Mouse (Mus musculus) left cerebral cortex, postnatal 25 days (tissue): Measurements from ENCODE around the gene Zbtb16. TPM values are rescaled to one million over a fixed set of nuclear protein-coding genes. Genes with fewer than 3 reads are reported as not detected.

Experiments
- DNase-seq, 2 experiments: peaks; one replicate each; pipeline ENCODE4 v3.0.0; 2022; ENCODE audit warnings: low spot score in 2 of 2, mixed read lengths in 1 of 2
- intact Hi-C: fragments of 180-260 bp; cut with DNase I; formaldehyde crosslinking; loops from one replicate; pipeline ENCODE4 v1.15.1; 2025
- total RNA-seq, 2 experiments: library from RNA; stranded (reverse); gene quantifications; 2 replicates each; pipeline ENCODE4 v1.2.3; 2021

Zbtb16 gene
- total RNA-seq, 2 experiments from 2014 or later, result 71.7 to 73.7 TPM

DNA sequence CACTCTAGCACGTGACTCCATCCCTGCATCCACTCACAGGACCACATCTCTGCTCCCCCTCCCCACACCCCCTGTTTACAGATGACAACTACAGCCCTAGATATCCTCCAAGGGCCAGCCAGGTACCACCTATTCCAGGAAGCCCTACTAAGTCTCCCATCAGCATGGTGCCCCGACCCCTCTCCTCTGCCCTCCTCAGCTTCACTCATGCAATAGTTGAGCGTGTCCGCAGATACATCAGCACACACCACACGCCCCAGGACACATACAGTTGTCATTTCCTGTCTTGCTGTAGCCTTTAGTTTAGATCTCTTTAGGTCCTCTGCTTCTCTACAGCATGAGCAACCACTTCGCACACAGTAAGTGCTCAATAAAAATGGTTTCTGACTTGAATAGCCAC, 23.7 kb downstream of the Zbtb16 start:
- intact Hi-C loops, result no loop called here
- DNase-seq, result no peak

DNA sequence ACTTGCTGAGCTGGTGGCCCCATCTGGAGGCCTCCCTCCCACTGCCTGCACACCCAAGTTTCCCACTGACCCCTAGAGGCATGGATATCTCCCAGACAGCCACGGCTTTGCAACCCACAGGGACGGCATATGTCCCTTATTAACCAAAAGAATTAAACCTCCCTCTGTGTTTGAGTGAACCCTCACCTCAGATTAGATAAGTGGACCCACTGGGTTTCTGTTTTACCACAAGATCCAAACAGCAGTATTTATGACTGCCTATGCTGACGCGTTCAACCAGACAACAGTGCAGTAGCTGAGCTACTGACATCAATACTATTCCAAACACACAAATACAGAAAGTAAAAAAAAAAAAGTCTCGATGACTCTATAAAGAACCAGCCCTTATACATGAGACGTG, 29.4 kb downstream of the Zbtb16 start:
- intact Hi-C loops, result no loop called here
- DNase-seq, result no peak

DNA sequence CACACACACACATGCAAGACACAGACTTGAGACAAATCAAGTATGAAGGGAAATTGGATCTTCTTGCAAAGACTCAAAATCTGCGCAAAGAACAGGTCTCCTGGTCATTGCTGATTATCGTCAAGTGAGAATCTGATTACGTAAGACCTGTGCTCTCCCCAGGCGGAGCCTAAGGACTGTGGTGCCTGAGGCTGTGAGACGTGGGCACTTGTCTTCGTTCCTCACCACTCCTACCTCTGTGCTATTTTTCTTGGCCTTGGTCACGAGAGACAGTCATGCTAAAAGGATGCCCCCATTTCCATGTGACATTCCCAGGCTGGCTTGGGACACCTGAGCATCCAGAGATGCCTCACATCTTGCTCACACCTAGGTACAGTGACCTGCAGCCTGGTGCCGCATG, 30.2 kb downstream of the Zbtb16 start:
- intact Hi-C loops, result no loop called here

DNA sequence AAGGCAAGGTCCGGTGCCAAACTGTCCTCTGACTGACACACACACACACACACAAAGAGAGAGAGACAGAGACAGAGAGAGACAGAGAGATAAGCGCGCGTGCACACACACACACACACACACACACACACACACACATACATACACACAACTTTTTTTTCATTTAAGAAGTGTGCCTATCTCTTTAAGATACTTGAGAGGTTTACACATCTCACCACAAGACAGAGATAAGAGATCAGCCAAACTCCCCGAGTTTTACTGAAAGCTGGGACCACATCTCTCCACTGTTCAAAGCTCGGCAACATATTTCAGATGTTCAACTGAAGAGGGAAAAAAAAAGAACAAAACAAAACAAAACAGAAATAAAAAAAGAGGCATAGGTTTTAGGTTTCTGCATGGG, 31.5 kb downstream of the Zbtb16 start:
- intact Hi-C loops, result no loop called here
- DNase-seq, result no peak

More for the DNA sequence above, 30.2 kb downstream of the Zbtb16 start:
- peak in 1 of 2 experiments; percentile 81 for DNase-seq

DNA sequence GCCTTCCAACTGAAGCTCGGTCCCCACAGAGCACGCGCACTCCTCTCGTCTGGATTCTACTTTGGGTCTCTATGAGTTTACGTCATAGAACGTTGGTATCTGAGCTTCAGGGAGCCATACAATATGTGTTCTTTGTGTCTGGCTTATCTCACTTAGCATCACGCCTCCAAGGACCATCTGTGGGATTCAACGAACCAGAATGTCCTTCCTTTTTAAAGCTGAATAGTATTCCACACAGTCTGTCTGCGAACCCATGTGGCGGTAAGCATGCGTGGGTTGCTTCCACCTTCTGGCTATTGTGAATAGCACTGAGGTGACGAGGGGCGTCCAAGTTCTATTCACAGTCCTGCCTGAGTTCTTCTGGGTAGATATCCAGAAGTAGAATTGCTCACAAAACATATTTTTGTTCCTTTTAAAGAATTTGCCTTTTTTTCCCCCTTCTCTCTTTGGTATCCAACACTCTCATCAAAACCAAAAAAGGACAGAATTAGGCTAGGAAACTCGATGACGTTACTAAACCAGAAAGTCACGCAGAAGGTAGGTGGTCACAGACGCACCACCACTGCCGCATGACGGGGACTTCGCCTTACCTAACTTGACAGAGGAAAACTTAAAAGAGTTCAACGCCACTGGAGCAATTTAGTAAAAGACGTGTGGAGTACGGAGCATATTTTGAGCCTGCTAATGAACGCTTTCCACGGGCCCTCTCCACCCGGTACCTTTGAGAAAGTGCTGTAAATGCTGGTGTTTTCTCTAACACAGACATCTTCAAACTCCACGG, 32.4 kb downstream of the Zbtb16 start:
- intact Hi-C loops, result loop anchor here (1.0 kb wide), 1 partner anchor 66 kb away; no protein-coding TSS in a partner anchor
- DNase-seq, result peak; percentile 49 to 97

DNA sequence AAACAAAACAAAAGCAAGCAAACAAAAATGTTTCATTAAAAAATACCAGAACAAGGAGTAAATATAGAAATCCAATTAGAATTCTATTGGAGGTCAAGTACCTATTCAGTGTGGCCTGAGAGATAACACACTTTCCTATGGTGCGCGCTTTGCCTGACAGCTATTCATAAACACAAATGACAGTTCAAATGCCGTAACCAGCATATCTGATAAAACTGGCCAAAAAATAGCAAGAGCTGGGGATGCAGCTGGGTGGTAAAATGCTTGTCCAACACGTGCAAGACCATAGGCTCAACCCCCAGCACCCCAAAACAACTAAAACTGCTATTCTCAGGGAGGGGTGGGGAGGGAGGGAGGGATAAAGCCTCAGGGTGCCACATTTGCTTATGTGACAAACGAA, 33.6 kb downstream of the Zbtb16 start:
- DNase-seq, result no peak
- intact Hi-C loops, result no loop called here

DNA sequence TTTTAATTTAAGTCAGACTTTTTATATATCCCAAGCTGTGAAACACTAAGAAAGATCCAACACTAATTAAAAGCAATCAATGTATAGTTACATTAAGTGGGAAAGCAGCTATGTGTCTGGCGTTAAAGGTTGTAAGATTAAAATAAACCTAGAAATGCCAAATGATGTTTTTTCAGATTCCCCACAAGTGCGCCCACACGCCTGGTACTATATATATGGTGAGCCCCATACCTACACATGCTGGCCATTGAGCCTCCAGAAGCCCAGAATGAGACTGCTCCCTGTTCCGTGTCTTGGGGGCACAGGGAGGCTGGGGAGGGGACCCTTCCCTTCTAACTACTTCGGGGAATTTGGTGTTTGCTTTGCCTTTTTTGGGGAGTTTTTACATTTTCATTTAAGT, 34.7 kb downstream of the Zbtb16 start:
- intact Hi-C loops, result loop anchor here (2.0 kb wide), 1 partner anchor 37 kb away; no protein-coding TSS in a partner anchor
- DNase-seq, result peak in 1 of 2 experiments; percentile 81

DNA sequence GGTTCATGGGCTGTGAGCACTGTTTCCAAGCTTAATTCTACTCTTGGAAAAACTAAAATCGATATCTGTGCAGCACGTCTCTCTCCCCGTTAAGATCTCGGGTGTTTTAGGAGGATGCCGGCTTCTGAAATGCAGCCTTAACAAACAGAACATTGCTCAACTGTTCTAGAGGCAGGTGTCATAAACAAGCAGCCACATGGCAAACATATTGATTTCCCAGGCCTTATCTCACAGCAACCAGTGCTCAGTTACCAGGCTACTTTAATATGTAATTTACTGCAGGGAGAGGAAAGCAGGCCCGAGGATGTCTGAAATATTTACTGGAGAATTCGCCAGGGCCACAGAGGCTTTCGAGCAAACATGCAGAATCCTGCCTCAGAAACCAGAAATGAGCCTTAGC, 35.4 kb downstream of the Zbtb16 start:
- DNase-seq, result no peak
- intact Hi-C loops, result loop anchor here (2.0 kb wide), 1 partner anchor 36 kb away; no protein-coding TSS in a partner anchor

DNA sequence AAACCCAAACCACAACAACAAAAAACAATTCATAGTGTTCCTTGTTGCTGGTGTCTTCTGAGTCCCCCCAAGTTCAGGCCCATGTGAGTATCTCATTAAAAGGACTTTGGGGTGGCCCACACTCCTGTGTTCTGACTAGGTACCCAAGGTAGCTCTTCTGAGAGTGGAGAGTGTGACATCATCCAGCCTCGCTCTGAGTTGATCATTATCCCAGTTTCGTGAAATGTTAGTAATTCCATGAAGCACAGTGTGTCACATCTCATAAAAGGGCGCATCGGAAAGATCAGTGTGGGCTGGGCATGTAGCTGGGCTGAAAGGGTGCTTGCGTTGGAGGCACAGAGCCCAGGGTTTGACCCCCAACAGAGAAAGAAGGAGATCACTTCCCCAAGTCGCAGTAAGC, 38.0 kb downstream of the Zbtb16 start:
- DNase-seq, result no peak
- intact Hi-C loops, result no loop called here

DNA sequence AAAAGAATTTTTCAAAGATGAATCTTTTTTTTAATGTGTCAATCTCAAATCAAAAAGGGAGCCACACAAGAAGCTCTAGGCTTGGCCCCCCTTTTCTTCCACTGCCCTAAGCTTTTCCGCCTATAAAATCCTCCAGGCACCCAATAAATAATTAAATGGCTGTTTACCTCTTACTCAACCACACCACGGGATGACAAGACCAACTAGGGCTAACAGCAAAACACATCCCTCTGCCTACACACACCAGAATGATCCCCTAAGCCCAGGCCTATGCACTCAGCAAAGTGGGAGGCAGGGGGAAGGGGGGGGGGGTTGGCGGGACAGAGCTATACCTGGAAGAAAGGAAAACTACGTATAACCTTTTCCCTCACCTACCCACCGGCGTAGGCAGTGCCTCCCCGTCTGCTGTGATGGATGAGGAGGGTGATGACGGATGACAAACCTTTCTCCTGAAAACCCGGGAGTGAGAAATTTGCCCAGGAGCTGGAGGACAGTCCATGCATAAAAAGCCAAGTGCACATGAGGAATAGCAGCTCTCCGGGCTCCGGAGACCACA, 39.7 kb downstream of the Zbtb16 start:
- intact Hi-C loops, result no loop called here
- DNase-seq, result no peak

DNA sequence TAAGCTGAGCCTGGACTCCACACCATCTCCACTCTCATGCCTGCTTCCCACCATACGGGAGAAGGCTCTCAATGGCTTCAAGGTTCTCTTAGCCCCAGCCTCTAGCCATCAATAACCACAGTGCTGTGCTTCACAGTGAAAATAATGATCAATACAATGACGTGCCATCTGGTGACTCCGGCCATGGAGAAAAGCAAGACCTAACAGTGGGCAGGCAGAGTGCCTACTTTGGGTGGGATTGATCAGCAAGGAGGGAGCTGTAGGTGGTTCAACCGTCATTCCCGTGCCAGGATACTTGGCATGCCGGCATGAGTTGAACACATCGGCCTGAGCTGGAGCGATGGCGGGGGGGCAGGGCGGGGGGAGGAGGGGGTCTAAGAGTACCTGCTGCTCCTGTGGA, 40.3 kb downstream of the Zbtb16 start:
- DNase-seq, result no peak
- intact Hi-C loops, result no loop called here

DNA sequence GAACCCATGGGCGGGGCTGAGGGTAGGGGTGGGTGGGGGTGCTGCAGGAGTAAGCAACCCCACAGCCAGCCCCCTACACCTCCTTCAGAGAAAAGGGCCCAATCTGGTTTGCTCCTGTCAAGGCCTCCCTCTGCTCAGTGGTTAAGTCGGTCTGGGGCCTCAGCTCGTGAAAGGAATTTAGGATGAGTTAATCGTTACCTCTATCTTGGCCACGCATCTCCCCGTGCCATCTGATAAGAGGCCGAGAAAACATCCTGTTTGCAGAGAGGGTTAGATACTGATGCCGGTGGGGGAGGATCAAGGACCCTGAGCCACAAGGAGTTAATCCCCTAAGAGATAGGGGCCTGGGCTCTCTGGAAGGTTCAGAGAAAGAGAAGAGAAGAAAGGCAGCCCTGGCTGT, 40.9 kb downstream of the Zbtb16 start:
- intact Hi-C loops, result no loop called here
- DNase-seq, result no peak

DNA sequence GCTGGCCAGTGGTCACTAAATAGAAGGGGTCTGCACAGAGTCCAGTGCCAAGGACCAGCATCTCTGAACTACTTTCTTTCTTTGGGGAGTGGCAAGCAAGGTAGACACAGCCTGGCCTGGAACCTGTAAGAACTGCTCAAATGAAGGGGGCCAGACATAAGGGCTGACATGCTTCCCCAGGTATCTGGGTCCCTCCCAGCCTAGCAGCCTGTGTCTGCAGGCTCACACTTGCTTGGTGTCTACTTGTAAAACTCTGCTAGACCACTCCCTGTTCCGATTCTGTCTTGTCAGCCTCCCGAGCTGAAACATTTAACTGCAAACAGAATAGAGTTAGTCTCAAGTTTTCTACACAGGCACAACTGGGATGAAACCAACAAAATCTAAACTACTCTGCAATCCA, 41.6 kb downstream of the Zbtb16 start:
- DNase-seq, result no peak

DNA sequence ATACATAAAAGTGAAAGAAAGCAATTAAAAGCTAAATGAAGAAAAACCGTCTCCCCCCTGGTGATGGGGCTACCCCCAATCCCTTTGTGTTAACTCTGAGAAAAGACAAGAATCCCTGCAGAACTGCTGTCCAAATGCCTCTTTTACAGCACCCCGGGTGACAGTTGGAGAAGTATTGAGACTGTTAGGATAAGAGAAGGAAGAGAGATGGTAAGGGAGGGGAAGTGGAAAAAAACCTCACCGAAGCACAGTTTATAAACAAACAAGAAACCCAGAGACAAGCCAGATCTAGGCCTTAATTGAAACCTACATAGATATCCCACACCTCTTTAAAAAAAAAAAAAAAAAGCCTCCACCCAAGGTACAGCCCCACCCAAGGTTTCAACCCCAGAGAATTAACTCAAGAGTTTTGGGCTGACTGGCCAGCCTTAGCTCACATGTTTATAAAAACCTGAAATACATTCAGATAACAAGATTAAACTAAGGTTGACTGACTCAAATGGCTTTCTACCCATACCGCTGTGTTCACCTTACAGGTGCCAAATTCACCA, 42.3 kb downstream of the Zbtb16 start:
- intact Hi-C loops, result no loop called here
- no peak for DNase-seq

More for the DNA sequence above, 41.6 kb downstream of the Zbtb16 start:
- intact Hi-C loops, result no loop called here

DNA sequence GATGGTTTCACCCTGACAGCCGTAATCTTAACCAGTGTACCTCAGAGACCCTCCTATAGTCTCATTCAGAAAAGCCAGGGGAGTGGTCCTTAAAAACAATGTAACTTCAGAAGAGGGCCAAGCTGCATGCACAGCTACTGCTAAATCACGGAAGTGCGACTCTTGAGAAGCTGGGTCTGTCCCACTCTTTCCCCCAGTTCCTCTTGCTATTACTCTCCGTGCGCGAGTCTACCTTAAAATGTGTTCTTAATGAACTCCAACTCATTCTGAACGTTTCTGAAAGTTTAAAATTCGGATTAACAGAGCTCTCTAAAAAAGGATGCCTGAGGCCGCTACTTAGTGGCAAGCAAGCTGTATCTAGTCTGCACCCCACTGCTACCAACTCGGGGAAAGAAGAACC, 45.4 kb downstream of the Zbtb16 start:
- intact Hi-C loops, result no loop called here

DNA sequence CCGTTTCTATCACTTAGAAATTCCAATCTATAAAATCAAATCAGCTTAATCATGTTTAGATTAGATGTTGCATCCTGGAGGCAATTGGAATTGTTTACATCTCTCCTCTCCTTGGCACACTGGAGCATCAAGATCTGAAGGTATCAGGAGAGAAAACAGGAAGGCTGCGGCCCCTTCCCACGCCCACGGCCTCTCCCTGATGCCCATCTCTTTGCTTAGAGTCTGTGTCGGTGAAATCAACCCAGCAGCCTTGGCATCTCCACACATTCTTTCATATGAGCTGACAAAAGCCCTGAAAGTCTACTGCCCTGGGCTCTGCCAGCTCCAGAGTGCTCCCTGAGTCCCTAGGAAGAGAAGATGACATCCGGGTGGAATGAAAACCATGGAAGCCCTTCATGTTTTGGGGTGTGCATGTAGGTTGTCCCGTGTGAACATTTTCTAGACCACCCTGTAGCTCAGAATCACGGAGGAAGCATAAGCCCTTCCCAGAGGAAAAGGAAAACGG, 48.1 kb downstream of the Zbtb16 start:
- intact Hi-C loops, result no loop called here
- DNase-seq, result no peak

More for the DNA sequence above, 45.4 kb downstream of the Zbtb16 start:
- DNase-seq, result no peak

DNA sequence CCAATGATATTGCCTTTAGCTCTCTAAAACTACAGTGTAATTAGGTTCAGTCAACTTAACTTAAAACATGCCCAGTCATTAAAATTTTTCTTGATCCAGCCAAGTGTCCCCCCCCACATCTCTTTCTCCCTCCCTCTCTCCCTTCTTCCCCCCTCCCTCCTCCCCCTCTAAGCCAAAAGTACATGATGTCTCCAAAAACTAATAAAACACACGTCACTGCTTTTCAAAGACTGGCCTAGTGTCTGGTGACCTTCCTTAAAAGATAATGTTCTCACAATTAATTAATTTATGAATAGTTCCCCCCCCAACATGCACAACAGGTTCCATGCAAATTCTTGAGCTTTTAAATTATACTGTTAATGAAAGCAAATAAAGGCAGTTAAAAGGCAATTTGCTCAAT, 48.7 kb downstream of the Zbtb16 start:
- intact Hi-C loops, result no loop called here
- no peak for DNase-seq

DNA sequence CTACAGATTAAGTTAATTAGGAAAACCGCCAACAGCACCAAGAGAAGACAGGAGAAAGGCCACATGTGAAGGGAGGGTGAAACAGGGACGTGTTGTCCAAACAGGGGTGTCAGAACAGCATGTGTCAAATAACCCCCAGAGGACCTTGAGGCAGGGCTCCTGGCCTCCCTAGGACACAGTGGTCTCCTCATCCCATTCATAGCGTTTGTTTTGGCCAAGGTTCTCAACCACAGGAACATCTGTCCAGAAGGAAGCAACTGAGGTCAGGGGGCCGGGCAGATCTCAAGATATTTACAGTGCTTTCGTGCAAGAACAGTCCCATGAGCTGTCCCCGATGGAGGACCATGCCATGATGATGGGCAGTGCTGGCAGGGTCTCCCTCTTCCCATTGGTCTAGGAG, 49.2 kb downstream of the Zbtb16 start:
- DNase-seq, result no peak
- intact Hi-C loops, result no loop called here

DNA sequence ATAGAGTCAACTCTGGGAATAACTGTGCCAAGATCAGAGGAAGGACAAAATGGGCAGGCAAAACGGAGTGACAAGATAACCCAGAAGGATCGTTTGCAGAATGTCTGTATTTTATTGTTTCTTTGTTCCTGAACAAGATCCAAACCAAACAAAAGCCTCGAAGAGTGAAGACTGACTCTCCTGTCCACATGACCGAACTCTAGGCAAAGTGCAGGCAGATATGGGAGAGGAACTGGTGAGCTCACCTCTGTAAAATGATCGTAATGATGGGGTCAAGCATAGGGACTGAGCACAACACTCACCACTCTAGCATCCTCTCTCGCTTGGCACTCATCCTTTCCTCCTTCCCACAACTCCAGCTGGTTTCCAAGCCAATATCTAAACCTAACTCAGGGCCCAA, 51.1 kb downstream of the Zbtb16 start:
- no peak for DNase-seq
- intact Hi-C loops, result no loop called here

DNA sequence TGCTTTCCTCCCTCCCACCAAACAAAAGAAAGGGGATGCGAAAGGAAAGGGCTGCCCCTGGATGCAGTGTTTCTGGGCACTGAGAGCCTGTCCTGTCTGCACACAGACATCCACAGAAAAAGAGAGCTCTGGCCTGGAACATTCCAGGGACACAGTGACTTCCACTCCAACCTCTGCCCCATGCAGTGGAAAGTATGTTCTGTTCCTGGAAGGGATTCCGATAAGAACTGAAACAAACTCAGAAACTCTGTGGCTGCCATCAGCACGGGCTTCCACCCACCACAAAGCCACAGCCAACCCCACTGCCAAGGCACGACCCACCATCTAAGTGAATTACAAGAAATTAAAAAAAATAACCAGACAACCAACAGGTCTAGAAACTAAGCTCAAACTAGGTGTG, 52.7 kb downstream of the Zbtb16 start:
- DNase-seq, result no peak
- intact Hi-C loops, result no loop called here
